Mouse (Mus musculus): ENCODE results near the gene Unc45b.
A peak's percentile ranks its signal among the peaks of the same experiment; 100 is the strongest.

- TF ChIP-seq HCFC1 (IDR thresholded peaks at IDR 0.05; ENCODE audit: low read depth, low read length) (peak; percentile 86), POLR2A (IDR thresholded peaks at IDR 0.05; ENCODE audit: low read depth, low read length) (peak; percentile 92), MAFK (IDR thresholded peaks at IDR 0.05; ENCODE audit: insufficient replicate concordance, low read length) (no peak), ETS1 (conservative IDR thresholded peaks at IDR 0.05; ENCODE audit: low read depth, low read length) (0 out of 2 replicates have a peak, but pooled peaks have one; percentile 14), KAT2A (IDR thresholded peaks at IDR 0.05; ENCODE audit: insufficient replicate concordance, low read length) (0 out of 2 replicates have a peak, but pooled peaks have one; percentile 53), CTCF (conservative IDR thresholded peaks at IDR 0.05 in 1 of 2, IDR thresholded peaks at IDR 0.05 in 1 of 2; ENCODE audit: low read depth in 2 of 2, low read length in 2 of 2) (peak; percentile 25 to 94; a peak in 2 of 4 replicates)
Observed at GRCm38 (mm10) chr11:82907651-82908607, 2.4 kb upstream of the Unc45b start, which contains the start of gene Nle1.
